Mouse (Mus musculus): Measurements from ENCODE around the gene Ccdc61. TPM values are rescaled to one million over a fixed set of nuclear protein-coding genes. Genes with fewer than 3 reads are reported as not detected.

Ccdc61 gene
- polyA plus RNA-seq, 1 experiment from 2014 or later = 24.7 TPM

- H3K27ac ChIP-seq (ENCODE audit: low read depth) = no peak overlapping the region
- H3K4me1 ChIP-seq (ENCODE audit: insufficient read depth) = peaks cover 9% of the 10 kb centered on the region
- TF ChIP-seq CTCF (IDR thresholded peaks at IDR 0.05; ENCODE audit: low read depth) = no peak
- 28% methylated on average over 27 of the region's 27 CpGs for WGBS
- peak; percentile 23; the same call in 1 of the 2 replicates for ATAC-seq (ENCODE audit: insufficient read depth)
- H3K27me3 ChIP-seq (ENCODE audit: insufficient read depth, low read length) = peaks cover 8% of the 10 kb centered on the region
- H3K9me3 ChIP-seq (ENCODE audit: low read depth, low read length) = no peaks in the 10 kb centered on the region
- H3K4me3 ChIP-seq (ENCODE audit: low read depth, low read length) = peak overlapping the region; percentile 31; the same call in 1 of the 2 replicates
- no peak overlapping the region for H3K9ac ChIP-seq
- H3K36me3 ChIP-seq (ENCODE audit: insufficient read depth) = peaks cover 6% of the 10 kb centered on the region; the same call in 1 of the 2 replicates
- H3K4me2 ChIP-seq = peak overlapping the region; percentile 76
- no peak for DNase-seq
These were observed 17.2 kb downstream of the Ccdc61 start for GRCm38 (mm10) chr7:18893009-18893408.

- DNase-seq (peak; percentile 95), ATAC-seq (ENCODE audit: insufficient read depth) (peak; percentile 50)
- peak overlapping the region; percentile 27; the same call in 1 of the 2 replicates for H3K9ac ChIP-seq
- H3K9me3 ChIP-seq (ENCODE audit: low read depth, low read length) = no peaks in the 10 kb centered on the region
- peaks cover 9% of the 10 kb centered on the region for H3K4me1 ChIP-seq (ENCODE audit: insufficient read depth)
- H3K27me3 ChIP-seq (ENCODE audit: insufficient read depth, low read length) = peaks cover 8% of the 10 kb centered on the region
- H3K27ac ChIP-seq (ENCODE audit: low read depth) = no peak overlapping the region
- H3K36me3 ChIP-seq (ENCODE audit: insufficient read depth) = 0 out of 2 replicates have a peak, but pooled peaks cover 2% of the 10 kb centered on the region
- TF ChIP-seq CTCF (IDR thresholded peaks at IDR 0.05; ENCODE audit: low read depth) = peak; percentile 99
- peak overlapping the region; percentile 76 for H3K4me2 ChIP-seq
- H3K4me3 ChIP-seq (ENCODE audit: low read depth, low read length) = peak overlapping the region; percentile 31
- WGBS = 18% methylated on average over 33 of the region's 33 CpGs
These were observed 18.2 kb downstream of the Ccdc61 start for GRCm38 (mm10) chr7:18891872-18892599.

DNA sequence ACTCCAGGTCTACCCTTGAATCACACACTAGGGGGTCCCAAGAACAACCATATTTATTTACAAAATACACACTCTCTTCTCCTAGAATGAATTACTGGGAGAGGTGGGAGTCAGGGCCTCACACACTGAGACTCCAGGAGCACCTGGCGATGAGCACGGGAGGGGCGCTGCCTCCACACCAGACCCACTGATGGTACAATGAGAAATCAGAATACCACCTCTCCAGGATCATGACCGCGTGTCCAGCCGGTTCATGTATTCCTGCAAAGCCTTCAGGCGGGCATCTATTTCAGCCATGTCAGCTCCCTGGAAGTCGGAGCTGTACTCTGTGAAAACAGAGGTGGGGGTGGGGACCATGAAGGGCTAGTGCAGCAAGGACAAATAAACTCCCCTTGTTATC lies 19.4 kb downstream of the Ccdc61 start:
- H3K4me1 ChIP-seq (ENCODE audit: insufficient read depth) = peaks cover 9% of the 10 kb centered on the region
- peaks cover 8% of the 10 kb centered on the region for H3K27me3 ChIP-seq (ENCODE audit: insufficient read depth, low read length)
- 91% methylated on average over 8 of the region's 8 CpGs for WGBS
- DNase-seq (no peak), ATAC-seq (ENCODE audit: insufficient read depth) (no peak)
- TF ChIP-seq CTCF (IDR thresholded peaks at IDR 0.05; ENCODE audit: low read depth) = no peak
- no peak overlapping the region for H3K27ac ChIP-seq (ENCODE audit: low read depth)
- no peak overlapping the region for H3K4me2 ChIP-seq
- 0 out of 2 replicates have a peak, but pooled peaks cover 2% of the 10 kb centered on the region for H3K36me3 ChIP-seq (ENCODE audit: insufficient read depth)
- H3K4me3 ChIP-seq (ENCODE audit: low read depth, low read length) = no peak overlapping the region
- H3K9me3 ChIP-seq (ENCODE audit: low read depth, low read length) = no peaks in the 10 kb centered on the region
- no peak overlapping the region for H3K9ac ChIP-seq

- WGBS = 92% methylated on average over 1 of the region's 1 CpGs
- Histone ChIP-seq H3K27me3 (ENCODE audit: insufficient read depth, low read length) (no peaks in the 10 kb centered on the region), H3K4me1 (ENCODE audit: insufficient read depth) (no peaks in the 10 kb centered on the region), H3K4me2 (no peak overlapping the region), H3K36me3 (ENCODE audit: insufficient read depth) (0 out of 2 replicates have a peak, but pooled peaks cover 2% of the 10 kb centered on the region), H3K27ac (ENCODE audit: low read depth) (no peak overlapping the region), H3K9me3 (ENCODE audit: low read depth, low read length) (no peaks in the 10 kb centered on the region), H3K4me3 (ENCODE audit: low read depth, low read length) (no peak overlapping the region), H3K9ac (no peak overlapping the region)
- no peak for ATAC-seq (ENCODE audit: insufficient read depth)
- DNase-seq = no peak
- no peak for TF ChIP-seq CTCF (IDR thresholded peaks at IDR 0.05; ENCODE audit: low read depth)
These were observed 23.3 kb downstream of the Ccdc61 start for GRCm38 (mm10) chr7:18886963-18887362.

DNA sequence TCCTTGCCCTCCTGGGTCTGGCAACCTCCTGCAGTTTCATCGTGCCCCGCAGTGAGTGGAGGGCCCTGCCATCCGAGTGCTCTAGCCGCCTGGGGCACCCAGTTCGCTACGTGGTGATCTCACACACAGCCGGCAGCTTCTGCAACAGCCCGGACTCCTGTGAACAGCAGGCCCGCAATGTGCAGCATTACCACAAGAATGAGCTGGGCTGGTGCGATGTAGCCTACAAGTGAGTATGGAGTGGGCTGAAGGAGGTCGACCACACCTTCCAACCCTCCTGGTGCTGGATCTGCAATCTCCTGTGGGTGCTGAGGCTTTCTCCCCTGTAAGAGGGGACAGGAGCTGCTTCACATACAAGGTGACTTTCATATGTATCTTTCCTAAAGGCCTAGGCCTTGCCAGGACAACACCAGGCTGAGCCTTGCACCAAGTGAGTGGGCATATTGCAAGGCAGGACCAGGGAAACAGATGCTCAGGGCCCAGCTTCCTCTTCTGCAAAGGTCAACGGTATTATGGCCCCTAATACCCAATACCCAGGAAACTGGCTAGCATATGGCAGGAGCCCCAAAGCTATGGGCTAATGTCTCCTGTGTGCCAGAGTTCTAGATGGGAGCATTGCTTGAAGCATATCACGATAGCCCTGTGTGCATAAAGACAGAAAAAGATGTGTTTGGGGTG lies 25.3 kb downstream of the Ccdc61 start:
- H3K4me1 ChIP-seq (ENCODE audit: insufficient read depth) = no peaks in the 10 kb centered on the region
- DNase-seq = no peak
- no peak overlapping the region for H3K4me3 ChIP-seq (ENCODE audit: low read depth, low read length)
- H3K9ac ChIP-seq = no peak overlapping the region; the same call in 1 of the 2 replicates
- no peaks in the 10 kb centered on the region for H3K9me3 ChIP-seq (ENCODE audit: low read depth, low read length)
- peak; percentile 33; the same call in 1 of the 2 replicates for ATAC-seq (ENCODE audit: insufficient read depth)
- no peak for TF ChIP-seq CTCF (IDR thresholded peaks at IDR 0.05; ENCODE audit: low read depth)
- 0 out of 2 replicates have a peak, but pooled peaks cover 2% of the 10 kb centered on the region for H3K36me3 ChIP-seq (ENCODE audit: insufficient read depth)
- 50% methylated on average over 13 of the region's 13 CpGs for WGBS
- H3K27ac ChIP-seq (ENCODE audit: low read depth) = peak overlapping the region; percentile 12; the same call in 1 of the 2 replicates
- H3K27me3 ChIP-seq (ENCODE audit: insufficient read depth, low read length) = no peaks in the 10 kb centered on the region
- H3K4me2 ChIP-seq = no peak overlapping the region

GRCm38 (mm10) chr7:18883991-18884744 lies 26.0 kb downstream of the Ccdc61 start:
- Histone ChIP-seq H3K4me2 (no peak overlapping the region), H3K9ac (no peak overlapping the region; the same call in 1 of the 2 replicates), H3K36me3 (ENCODE audit: insufficient read depth) (0 out of 2 replicates have a peak, but pooled peaks cover 2% of the 10 kb centered on the region), H3K9me3 (ENCODE audit: low read depth, low read length) (no peaks in the 10 kb centered on the region), H3K27me3 (ENCODE audit: insufficient read depth, low read length) (no peaks in the 10 kb centered on the region), H3K4me1 (ENCODE audit: insufficient read depth) (no peaks in the 10 kb centered on the region), H3K4me3 (ENCODE audit: low read depth, low read length) (no peak overlapping the region), H3K27ac (ENCODE audit: low read depth) (peak overlapping the region; percentile 12; the same call in 1 of the 2 replicates)
- peak; percentile 34 for ATAC-seq (ENCODE audit: insufficient read depth)
- DNase-seq = peak; percentile 11
- 43% methylated on average over 9 of the region's 9 CpGs for WGBS
- no peak for TF ChIP-seq CTCF (IDR thresholded peaks at IDR 0.05; ENCODE audit: low read depth)

Data from lung, embryonic 14.5 days (tissue).